Mouse (Mus musculus) A20 (cell line): ENCODE data around the gene Pdpk1.
"Not testable (repeated sequence)": the region's sequence is repeated elsewhere in the genome, so short reads cannot be mapped to it uniquely, and the experiment has no call there.

Experiments used
- DNase-seq: peaks from one replicate; pipeline ENCODE4 v3.0.0-alpha.2; 2011; ENCODE audit warnings: low read depth, low spot score

Pdpk1 gene

DNA sequence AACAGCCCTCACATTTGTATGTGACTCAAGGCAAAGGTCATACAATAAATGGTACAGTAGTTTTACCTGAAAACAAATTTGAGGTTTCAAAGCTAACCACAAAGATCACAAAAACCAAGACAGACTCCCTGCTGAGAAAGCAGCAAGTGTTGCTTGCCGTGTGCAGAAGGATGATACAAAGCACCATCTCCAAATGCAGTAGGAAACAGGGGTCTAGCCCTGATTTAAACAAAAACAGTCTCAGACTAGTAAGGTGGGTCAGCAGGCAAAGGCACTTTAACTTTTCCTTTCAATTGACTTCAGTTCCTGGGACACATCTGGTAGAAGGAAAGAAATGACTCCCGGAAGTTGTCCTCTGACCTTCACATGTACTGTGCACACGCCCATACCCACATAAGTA lies 23.9 kb downstream of the Pdpk1 start:
- peak; percentile 38 for DNase-seq

DNA sequence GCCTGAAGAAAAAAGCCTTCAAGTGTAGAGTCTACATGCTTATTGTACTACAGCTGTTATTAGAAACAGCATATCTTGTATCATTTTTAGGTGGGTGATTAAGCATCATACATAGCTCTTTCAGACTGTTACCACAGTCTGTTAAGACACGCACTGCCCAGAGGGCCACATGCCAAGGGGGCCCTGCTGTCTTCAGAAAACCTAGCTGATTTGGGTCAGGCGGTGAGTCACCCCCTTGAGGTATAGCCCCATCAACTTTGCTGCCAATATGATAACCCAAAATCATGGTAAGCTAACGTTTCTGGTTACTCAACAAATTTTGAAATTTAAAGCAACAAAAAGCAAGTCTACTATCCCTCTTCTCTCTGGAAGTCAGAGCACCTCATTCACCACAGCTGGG lies 31.3 kb downstream of the Pdpk1 start:
- no peak for DNase-seq

DNA sequence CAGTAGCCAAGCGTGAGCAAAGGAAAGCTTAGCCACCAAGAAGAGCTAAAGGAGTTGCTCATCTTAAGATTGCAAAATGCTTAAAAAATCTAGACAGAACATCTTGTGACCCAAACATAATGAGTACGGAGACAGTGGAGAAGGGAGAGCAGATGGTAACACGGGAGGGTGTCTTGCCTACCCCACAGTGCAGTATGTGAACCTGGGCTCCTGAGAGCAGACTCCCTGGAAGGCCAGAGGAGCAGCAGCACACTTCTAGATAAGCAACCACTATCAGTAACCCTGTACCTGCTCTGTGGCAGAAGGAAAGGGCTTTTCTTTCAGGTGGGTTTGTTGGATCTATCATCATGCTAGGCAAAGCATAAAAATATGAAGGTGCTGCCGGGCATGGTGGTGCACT lies 37.7 kb downstream of the Pdpk1 start:
- no peak for DNase-seq

DNA sequence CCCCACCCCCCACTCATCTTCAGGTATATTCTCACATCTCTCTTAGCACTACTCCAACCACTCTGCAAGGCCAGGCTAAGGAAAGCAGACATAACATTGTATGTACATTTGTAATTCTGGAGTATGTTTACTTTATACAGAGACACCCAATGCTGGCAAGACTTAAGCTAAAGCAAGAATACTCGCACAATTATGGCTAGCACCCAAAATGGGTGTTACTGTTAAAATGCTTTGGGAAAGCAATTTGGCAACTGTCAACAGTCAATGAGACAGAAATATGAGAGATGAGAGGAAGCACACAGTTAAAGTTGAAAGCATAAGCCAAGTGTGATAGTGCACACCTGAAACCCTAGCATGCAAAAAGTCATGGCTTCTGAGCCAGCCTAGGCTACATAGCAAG lies 39.5 kb downstream of the Pdpk1 start:
- DNase-seq = no peak

DNA sequence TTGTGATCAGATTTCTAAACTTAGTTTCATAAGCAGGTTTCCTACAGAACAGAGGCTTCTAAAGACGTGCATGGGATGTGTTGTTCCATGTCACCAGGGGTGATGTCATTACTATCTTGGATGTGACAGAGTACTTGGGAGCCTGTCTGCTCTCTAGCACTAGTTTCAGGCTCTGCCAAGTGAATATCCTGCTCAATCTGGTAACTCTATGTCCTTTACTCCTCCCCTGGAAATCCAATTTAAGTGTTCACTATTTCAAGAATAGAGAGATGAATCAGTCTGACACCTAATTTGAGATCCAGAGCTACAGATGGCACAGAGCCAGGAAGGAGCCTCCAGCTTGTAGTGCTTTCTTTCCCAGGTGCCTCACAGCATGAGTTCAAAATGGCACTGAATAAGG lies 41.8 kb downstream of the Pdpk1 start:
- no peak for DNase-seq

DNA sequence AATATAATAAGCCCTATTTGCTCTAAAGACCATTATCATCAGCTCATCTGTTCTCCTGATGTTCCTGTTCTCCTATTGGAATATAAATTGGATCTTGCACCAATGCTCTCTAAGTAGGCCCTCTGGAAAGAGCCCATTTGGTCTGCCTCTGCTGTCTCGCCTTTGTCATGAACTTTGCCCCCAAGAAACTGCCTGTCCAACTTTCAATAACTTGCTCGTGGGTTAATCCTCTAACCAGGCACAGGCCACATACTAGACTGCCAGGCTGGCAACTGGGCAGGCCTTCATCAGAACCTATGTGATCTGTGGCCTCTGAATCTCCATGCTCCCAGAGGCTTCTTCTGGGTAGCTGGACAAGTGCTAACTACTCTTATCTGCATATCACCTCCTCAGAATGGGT lies 45.6 kb downstream of the Pdpk1 start:
- DNase-seq = no peak

DNA sequence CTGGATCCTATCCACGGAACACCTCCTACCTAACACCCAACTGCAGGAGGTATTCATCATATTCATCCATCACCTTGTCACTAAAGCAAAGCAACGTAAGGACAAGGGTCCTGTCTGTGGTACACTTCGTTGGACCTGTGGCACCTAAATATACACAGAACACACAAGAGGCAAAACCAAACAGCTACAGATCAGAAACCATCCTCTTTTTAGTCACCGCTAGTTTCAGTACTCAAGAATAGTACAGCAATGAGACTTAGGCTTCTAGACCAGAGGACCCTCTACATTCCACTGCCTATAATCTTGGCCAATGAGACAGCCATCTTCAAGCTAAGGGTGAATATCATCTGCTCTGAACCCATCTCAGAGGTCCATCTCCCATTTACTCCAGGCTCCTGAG lies 52.4 kb downstream of the Pdpk1 start:
- DNase-seq = no peak

DNA sequence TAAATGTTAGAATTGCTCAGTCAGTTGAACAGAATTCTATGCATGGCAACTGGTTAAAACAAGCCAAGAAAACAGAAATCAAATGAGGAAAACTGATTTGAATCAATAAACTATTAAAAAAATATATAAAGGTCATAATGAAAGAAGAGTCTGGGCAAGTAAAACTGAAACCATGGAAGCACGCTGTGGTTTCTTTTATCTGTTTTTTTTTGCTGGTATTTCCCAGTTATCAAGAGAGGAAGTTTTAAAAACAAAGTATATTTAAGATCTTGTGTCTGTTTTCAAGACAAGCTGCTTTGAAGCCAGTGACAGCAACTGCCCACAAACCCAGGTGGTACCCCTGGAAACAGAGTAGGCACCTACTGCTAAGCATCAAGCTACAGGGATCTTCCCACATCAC lies 60.1 kb downstream of the Pdpk1 start:
- DNase-seq = no peak

DNA sequence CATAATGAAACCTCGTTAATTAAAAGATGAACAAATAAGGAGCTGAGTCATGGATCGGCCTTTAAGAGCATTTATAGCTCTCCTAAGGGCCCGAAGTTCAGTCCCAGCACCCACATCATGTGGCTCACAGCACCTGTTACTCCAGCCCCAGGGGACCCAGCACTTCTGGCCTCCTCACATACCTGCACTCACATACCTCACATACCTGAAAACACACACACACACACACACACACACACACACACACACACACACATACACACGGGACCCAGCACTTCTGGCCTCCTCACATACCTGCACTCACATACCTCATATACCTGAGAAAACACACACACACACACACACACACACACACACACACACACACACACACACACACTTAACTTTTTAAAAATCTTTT lies 64.3 kb downstream of the Pdpk1 start:
- not testable (repeated sequence) for DNase-seq

DNA sequence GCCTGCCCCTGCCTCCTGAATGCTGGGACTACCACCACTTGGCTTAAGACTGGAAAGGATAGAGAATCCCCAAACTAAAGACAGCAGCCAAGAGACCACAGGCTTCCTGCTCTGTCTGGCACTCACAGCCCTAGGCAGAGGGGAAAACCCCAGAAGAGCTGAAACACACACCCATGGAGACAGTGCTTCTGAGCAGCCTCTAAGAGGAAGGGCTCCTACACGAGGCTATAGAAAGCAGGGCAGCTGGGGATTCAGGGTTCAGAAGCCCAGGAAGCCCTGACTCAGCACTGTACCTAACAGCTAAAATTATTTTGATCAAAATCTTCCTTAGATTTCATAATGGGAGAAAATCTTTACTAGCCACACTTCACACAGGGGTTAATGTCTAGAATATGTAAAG lies 66.1 kb downstream of the Pdpk1 start:
- DNase-seq = peak; percentile 53

DNA sequence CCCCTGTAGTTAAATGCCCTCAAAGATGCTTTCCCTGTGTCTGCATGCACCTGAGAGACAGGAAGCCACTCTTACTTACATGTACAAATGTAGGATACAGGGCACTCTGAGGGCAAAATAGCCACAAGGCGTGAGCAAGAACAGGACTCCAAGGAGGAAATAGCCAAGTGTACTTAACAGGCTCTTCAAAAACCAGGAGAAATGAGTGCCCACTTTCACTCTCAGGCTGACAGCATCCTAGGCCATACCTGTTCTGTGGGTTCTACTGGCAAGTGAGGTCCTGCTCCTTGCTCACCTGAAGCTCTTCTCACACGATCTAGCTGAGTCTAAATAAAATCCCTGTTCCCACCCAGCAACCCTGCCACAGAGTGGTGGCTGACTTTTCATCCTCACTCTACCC lies 73.6 kb downstream of the Pdpk1 start:
- DNase-seq = no peak

DNA sequence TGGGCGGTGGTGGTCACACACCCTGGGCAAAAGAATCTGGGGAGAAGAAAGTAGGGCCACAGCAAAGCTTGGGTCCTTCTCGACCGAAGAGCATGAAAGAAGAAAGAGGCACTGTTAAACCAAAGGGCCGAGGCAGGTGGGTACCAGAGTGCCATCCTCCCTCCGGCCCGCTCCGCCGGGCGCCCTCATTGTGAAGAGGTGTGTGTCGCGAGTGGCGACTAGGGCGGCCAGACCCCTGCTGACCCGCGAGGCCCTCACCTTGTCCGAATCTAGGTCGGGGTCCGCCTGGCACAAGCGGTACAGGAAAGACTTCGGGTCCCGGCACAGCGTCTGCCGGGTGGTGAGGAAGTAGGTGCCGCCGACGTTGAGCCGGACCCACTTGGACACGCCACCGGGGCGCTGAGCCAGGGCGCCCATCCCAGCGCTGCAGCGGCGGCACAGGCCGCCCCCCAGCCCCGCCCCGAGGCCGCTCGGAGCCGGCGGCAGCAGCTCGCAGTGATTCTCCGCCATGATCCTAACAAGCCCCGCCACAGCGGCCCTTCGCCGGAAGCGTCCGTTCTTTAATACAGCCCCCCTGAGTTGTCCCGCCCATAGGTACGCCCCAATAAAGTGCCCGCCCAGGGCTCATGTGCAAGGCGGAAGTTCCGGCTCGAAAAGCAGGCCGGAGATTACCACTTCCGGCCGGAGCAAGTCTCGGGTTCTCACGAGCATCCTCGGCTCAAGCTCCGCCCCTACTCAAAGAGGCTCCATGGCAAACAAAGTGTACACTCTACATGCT lies 77.6 kb downstream of the Pdpk1 start, which contains the start of gene Kctd5:
Kctd5 (minus strand) TSS at position 567 of the 778 bp plus-strand sequence.
- DNase-seq = peak; percentile 97

DNA sequence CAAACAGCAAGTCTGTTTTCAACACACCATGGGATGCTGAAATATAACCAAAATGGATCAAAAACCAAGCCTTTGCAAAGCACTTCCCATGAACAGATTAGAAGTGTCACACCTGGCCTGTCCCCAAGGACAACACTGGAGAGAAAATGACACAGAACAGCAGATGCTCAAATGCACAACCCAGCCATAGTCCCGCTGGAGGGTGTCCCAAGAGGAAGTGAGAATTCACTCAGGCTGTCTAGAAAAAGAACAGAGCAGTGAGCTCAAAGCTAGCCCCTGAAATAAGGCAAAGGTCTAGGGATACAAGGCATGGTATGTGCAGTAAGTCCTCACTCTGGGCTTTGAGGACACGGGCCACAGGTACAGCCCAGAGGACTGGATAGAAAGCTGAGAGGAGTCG lies 81.2 kb downstream of the Pdpk1 start:
- DNase-seq = peak; percentile 62

DNA sequence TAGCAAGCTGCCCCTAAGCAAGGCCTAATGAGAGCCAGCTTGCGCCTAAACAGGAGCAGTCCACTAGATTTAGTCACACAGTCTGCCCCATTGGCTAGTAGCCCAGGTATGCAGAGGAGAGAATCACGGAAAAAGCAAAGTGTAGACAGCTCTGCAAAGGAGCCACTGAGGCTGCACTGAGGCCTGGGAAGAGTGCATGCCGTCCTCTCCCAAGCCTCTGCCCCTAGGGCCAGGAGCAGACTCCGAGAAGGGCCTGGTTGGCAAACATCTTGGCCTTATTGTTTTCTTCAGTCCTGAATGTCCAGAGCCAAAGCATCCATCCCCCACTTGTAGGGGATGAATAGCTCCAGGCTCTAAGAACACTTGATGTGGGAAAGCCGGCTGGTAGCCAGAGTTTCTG lies 82.5 kb downstream of the Pdpk1 start:
- DNase-seq = no peak

DNA sequence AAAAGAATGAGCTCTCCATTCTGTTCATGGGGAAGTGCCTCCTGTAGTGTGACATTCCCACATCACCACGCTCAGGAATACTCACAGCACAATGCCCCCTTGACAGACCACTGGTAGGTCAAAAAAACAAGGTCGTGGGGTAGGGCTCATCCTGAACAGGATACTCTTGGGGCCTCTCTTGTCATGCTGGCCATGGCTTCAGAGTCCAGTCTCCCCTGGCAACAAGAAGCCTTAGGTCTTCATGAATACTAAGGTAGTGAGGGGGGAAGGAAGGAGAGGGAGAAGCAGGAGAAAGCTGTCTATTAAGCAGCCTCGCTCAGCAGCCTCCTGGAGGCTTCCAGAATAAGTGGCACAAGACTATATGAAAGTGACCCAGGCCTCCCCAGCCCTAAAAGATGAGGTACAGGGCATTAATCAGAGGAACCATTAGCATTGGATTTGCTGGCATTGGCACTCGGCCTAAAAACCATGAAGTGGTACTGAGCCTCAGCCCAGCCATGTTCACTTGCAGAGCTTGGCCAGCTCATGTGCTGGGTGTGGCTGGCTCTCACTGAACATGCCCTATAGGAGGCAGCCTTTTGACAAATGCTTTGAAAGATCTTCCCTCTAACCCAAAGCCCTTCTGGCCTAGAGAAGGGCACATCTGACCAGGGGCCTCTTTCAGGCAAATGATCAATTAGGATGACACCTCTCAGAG lies 88.1 kb downstream of the Pdpk1 start:
- DNase-seq = no peak

DNA sequence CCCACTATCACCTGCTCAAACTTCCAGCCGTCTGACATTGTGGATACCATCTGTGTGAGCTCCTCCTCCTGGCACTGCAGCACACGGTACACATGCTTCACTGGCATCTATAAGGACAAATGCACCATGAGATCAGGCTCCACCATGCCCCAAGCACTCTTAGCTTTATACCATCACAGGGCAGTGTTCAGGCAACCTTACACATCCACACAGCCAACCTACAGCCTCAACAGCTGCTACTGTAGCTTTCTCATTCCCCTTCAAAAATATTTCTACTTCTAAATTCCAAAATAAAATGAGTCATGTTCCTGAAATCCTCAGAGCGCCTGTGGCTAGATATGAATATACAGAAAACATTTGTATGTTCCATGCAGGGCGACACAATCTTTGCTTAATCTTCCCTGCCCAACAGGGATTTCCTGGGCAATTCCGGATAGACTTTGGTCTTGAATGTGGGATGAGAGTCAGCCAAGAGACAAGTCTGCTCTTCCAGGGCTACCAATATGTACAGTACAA lies 92.9 kb downstream of the Pdpk1 start:
- DNase-seq = no peak

DNA sequence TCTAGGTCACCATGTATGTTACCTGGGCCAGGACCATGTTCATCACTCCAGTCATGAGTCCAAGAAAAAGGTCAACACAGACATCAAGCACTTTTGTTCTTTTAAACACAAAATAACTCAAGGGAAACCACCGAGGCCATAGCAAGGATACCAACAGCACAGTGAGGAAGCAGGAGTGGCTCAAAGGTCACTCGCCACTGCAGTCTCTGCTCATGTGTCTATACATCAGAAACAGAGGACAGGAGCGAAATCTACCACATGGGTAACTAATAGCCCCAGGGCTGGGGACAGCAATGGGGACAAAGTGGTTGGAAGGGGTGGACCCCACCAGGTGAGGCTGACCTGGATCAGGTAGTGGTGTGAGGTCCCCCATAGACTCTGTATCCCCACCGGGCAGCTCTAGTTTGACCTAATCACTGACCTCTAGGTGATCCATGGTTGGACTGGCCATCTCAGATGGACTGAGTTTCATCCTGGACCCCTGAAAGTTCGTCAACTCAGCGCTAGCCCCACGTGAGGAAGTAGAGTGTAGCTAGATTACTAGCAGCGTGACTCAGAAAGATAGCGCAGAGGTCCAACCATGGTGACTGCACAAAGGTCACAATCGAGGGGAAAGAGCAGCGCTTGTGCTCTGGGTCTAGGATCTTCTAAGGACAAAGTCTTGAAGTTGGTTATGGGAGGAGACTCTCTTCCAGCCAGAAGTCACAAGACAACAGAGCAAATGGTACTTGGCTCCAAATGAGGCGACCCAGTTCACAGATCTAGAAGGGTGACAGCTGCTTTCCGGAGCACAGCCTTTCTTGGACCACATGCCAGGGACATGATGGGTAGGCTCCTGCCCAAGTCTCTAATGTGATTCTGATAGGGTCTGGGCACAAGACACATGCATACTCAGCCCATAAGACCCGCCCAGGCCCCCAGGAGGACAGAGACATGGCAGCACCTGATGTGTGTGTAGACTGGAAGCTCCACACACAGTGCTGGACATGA lies 93.8 kb downstream of the Pdpk1 start:
- DNase-seq = no peak

DNA sequence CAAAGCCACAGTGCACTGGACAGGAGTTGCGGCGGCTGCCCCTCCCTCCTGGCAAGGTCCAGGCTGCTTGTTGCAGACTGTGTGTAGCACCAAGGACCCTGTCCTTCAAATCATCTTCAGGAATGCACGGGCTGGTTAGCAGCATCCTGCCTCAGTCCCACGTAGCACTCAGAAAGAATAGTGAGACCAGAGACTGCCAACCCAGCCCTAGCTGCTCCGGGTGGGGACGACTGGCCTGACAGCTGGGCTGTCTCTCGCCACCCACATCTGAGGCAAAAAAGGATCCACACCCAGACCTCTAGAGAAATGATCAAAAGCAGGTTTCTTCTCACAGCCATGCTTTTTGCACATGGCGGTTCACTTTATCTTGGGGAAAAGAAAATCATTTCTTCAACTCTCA lies 101.7 kb downstream of the Pdpk1 start:
- no peak for DNase-seq

DNA sequence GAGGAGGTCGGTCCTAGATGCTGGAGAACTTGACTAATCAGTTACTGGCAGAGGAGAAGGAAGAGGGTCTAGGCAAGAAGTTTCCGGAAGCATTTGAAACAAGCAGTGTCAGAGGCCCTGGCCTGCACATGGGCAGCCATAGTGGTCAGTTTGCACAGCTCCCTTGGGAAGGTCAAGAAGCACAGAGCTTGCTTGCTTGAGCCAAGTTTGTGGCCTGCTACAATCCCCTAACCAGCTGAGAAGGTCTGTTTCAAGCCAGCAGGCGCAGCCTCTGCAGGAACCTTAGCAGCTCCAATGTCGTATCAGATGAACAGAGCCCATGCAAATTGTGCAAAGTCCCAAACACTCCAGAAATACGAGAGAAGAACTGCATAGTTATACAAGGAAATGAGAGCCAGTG lies 102.7 kb downstream of the Pdpk1 start:
- no peak for DNase-seq

DNA sequence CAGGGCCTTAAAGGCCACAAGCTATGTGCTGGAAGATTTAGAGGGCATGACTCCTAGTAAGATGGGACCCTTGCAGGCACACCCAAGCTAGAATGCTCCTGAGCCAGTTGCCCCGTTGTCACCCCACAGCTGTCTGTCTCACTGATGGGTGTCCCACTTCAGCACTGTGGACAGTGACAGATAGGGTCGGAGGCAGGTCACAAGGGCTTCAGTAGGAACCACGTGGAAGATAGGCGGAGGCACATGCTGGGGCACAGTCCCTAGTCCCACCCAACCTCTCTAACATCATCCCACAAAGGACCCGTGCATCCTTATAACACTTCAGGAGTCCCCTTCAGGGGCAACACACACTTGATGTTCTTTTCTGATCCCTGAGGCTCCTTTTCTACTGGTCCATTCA lies 104.7 kb downstream of the Pdpk1 start:
- DNase-seq = no peak

DNA sequence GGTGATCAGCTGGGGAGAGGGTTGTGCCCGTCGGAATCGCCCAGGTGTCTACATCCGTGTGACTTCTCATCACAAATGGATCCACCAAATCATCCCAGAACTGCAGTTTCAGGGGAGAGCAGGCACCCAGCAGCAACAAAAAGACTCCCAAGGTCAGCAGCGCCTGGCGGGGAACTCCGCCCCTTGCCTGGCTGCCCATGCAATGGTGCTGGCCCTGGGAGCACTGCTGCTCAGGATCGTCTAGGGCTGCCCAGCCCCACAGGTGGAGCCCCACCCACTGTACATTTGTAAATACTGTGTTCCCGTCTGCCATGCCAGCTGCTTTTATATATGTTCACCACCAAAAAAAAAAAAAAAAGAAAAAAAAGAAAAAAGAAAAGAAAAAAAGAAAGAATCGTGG lies 105.1 kb downstream of the Pdpk1 start:
- no peak for DNase-seq

DNA sequence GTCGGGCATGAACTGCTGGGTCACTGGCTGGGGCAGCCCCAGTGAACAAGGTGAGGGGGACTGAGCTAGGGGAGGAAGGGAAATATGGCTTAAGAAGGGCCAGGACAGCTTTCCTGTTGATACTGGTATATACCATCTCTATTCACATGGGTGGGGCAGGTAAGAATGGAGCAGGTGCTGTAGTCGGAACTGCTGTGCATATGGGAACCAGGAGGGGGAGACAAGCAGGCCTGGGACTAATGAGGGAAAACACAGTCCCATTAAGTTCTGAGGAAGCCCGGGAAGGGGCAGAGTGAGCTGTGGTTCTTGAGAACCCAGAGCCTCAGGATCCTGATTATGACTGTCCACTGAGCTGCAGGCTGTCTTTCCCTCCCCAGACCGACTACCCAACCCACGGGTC lies 106.2 kb downstream of the Pdpk1 start:
- DNase-seq = no peak
